Mouse (Mus musculus) hindbrain, embryonic 10.5 days (tissue): Measurements from ENCODE around the gene Nedd4. TPM values are rescaled to one million over a fixed set of nuclear protein-coding genes. Genes with fewer than 3 reads are reported as not detected.

Experiments
- DNase-seq: peaks from one replicate; pipeline ENCODE4 v3.0.0-alpha.2; 2017; ENCODE audit warnings: low spot score
- H3K27ac ChIP-seq: fragments of 300-500 bp; sonication (generic); 2 replicates; pipeline ENCODE4 v1.5.1; 2016; ENCODE audit warnings: mild to moderate bottlenecking, moderate library complexity
- H3K27me3 ChIP-seq: fragments of 300-500 bp; sonication (generic); 2 replicates; pipeline ENCODE4 v1.6.1; 2016; ENCODE audit warnings: mild to moderate bottlenecking; ENCODE audit not compliant: poor library complexity, insufficient read depth, severe bottlenecking
- H3K36me3 ChIP-seq: fragments of 300-500 bp; sonication (generic); 2 replicates; pipeline ENCODE4 v1.6.1; 2016; ENCODE audit warnings: mild to moderate bottlenecking, moderate library complexity
- H3K4me1 ChIP-seq: fragments of 300-500 bp; sonication (generic); replicated peaks from 2 replicates; pipeline ENCODE4 v1.6.1; 2016; ENCODE audit warnings: mild to moderate bottlenecking
- H3K4me3 ChIP-seq: fragments of 300-500 bp; sonication (generic); 2 replicates; pipeline ENCODE4 v1.5.1; 2016; ENCODE audit warnings: mild to moderate bottlenecking, moderate library complexity
- H3K9me3 ChIP-seq: fragments of 300-500 bp; sonication (generic); 2 replicates; pipeline ENCODE4 v1.6.1; 2016; ENCODE audit warnings: mild to moderate bottlenecking, moderate library complexity
- WGBS: fragments of 180-500 bp; shearing (Covaris S2); methylation state at CpG from one replicate; pipeline ENCODE4 v1.1.7; 2016; 5-methylcytosine and 5-hydroxymethylcytosine counted together
- polyA plus RNA-seq: library from polyadenylated mRNA; unstranded; fragments of >200 nt; fragmentation: Nextera tagmentation; extraction: Ambion mirVana; gene quantifications from 2 replicates; pipeline ENCODE4 v1.2.1, GENCODE M21; 2016

Gene Nedd4
- polyA plus RNA-seq: 556 and 636 TPM in 2 replicates

DNA sequence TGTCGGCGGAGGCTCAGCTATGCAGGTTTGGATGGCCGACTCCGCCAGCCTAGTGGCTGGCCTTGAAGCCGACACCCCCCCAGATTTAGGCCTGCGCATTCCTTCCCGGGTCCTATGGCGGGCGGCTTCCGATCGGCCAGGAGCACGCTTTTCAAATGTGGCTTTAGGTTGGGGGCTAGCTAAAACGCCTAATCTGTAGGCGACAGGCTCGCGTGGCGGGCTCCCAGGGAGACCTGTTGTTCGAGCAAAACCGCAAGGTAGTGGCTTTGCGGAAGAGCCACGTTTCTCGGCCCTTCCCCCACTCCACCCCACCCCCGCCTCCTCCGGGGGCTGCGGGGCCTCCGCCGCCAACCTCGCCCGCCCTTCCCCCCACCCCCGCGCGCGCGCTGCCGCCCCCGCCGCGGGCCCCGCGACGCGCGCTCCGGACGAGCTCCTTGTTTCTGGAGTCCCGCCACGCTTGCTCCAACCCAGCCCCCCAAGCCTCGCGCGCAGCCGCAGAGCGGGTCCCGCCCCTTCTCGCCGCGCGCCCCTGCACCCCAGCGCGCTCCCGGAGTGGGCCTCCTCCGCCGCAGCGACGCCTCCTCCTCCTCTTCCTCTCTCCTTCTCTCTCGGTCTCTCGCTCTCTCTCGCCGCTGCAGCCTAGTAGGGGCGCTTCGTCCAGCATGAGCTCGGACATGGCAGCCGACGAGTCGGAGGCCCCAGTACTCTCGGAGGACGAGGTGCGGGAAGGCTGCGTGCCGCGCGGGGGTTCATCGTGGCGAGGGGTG, at the start of gene Nedd4:
Gene Nedd4, plus strand, starts transcription at position 452 of the 767 bp plus-strand sequence.
- DNase-seq: peak; percentile 97
- under 1% methylated on average over 83 of the region's 83 CpGs for WGBS

DNA sequence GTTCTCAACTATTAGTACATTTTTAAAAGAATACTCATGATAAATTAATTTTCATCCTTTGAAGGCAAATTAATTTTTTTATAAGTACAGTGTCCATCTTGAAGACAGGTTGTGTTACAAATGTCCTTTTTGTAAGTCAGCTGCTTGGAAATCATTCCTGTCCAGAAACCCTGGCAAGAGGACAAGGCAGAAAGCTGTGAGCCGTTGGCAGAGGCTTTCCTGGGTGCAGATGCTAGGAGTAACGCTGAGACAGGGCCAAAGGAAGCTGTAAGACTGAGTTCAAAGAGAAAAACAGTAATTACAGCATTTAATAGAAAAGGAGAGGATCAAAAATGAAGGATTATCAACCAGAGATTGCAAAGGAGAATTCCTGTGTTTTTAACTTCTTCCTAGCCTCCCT, 48.3 kb upstream of the Nedd4 start:
- Histone ChIP-seq H3K9me3 (no peaks in the 10 kb centered on the region), H3K4me1 (no peaks in the 10 kb centered on the region), H3K27ac (no peak overlapping the region), H3K27me3 (no peaks in the 10 kb centered on the region), H3K4me3 (no peak overlapping the region), H3K36me3 (peaks cover 70% of the 10 kb centered on the region)
- DNase-seq: no peak
- 90% methylated on average over 2 of the region's 2 CpGs for WGBS

More for the DNA sequence above, at the start of gene Nedd4:
- H3K36me3 ChIP-seq: peaks cover 33% of the 10 kb centered on the region
- H3K27ac ChIP-seq: peak within 1 kb of the TSS; percentile 98
- H3K4me1 ChIP-seq: peaks cover 53% of the 10 kb centered on the region
- no peaks in the 10 kb centered on the region for H3K27me3 ChIP-seq
- peak within 1 kb of the TSS; percentile 87 for H3K4me3 ChIP-seq
- H3K9me3 ChIP-seq: no peaks in the 10 kb centered on the region

DNA sequence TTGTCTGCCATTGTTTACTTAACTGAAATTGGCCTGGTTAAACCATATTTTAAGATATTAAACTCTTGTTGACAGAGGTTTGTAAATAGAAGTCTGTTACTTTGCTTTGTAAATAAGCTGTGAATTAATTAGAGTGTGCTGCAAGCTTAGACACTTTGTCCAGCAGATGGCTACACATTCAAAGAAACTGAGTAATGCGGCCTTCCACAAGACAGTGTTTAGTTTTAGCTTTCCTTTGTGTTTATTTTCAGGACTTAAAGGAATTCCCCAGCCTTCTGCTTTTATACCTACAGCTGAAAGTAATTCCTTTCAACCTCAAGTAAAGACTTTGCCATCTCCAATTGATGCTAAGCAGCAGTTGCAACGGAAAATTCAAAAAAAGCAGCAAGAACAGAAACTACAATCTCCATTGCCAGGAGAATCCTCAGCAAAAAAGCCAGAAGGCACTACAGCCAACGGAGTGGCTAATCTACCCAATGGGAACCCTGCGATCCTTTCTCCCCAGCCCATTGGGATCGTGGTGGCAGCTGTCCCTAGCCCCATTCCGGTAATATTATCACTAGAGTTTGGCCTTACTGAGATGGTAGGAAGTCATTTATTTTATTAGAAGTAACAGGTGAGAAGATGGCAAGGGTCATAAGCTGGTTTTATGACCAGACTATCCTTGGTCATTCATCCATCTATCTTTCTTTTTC, 47.2 kb upstream of the Nedd4 start:
- H3K4me3 ChIP-seq: no peak overlapping the region
- H3K36me3 ChIP-seq: peaks cover 71% of the 10 kb centered on the region
- 87% methylated on average over 6 of the region's 6 CpGs for WGBS
- no peak overlapping the region for H3K27ac ChIP-seq
- H3K9me3 ChIP-seq: no peaks in the 10 kb centered on the region
- DNase-seq: no peak
- H3K27me3 ChIP-seq: no peaks in the 10 kb centered on the region
- H3K4me1 ChIP-seq: no peaks in the 10 kb centered on the region

DNA sequence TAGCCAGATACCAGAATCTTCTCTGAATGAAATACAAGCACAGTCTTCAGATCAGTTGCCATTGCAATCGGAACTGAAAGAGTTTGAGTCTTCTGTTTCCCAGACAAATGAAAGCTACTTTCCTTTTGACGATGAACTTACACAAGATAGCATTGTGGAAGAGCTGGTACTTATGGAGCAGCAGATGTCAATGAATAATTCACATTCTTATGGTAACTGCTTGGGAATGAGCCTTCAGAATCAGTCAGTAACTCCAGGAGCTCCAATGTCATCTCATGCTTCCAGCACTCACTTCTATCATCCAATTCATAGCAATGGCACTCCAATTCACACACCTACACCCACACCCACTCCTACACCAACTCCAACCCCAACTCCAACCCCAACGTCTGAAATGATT, 44.1 kb upstream of the Nedd4 start:
- H3K27ac ChIP-seq: no peak overlapping the region
- H3K9me3 ChIP-seq: no peaks in the 10 kb centered on the region
- H3K27me3 ChIP-seq: no peaks in the 10 kb centered on the region
- DNase-seq: no peak
- no peak overlapping the region for H3K4me3 ChIP-seq
- no peaks in the 10 kb centered on the region for H3K4me1 ChIP-seq
- 91% methylated on average over 3 of the region's 3 CpGs for WGBS
- peaks cover 58% of the 10 kb centered on the region for H3K36me3 ChIP-seq

DNA sequence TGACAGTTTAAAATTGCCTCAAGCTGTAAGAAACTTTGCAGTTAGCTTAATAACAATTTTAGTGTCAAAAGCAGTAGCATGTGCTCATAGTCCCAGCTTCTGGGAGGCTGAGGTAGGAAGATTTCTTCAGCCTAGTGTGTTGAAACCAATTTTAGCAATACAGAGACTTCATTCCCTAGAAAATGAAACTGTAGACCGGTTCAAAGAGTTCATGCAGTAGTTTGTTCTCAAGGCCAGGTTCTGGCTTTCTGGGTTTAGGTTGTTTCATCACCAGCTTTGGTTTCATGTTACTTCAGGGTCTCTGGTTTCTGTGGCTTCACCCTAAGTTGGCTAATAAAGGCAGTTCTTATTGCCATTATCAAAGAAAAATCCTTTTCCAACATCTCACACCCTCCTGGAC, 38.5 kb upstream of the Nedd4 start:
- H3K27me3 ChIP-seq: no peaks in the 10 kb centered on the region
- H3K4me1 ChIP-seq: peaks cover 7% of the 10 kb centered on the region
- WGBS: 91% methylated on average over 1 of the region's 1 CpGs
- peaks cover 28% of the 10 kb centered on the region for H3K36me3 ChIP-seq
- DNase-seq: no peak
- H3K27ac ChIP-seq: no peak overlapping the region
- no peaks in the 10 kb centered on the region for H3K9me3 ChIP-seq
- H3K4me3 ChIP-seq: no peak overlapping the region

GRCm38 (mm10) chr9:72627598-72627997, 34.5 kb upstream of the Nedd4 start:
- DNase-seq: no peak
- Histone ChIP-seq H3K27me3 (no peaks in the 10 kb centered on the region), H3K4me1 (peaks cover 7% of the 10 kb centered on the region), H3K4me3 (no peak overlapping the region), H3K9me3 (no peaks in the 10 kb centered on the region), H3K36me3 (peaks cover 12% of the 10 kb centered on the region; the same call in 1 of the 2 replicates), H3K27ac (no peak overlapping the region)
- 66% methylated on average over 1 of the region's 1 CpGs for WGBS

GRCm38 (mm10) chr9:72628591-72628990, 33.6 kb upstream of the Nedd4 start:
- 58% methylated on average over 2 of the region's 2 CpGs for WGBS
- Histone ChIP-seq H3K36me3 (peaks cover 4% of the 10 kb centered on the region; the same call in 1 of the 2 replicates), H3K9me3 (no peaks in the 10 kb centered on the region), H3K4me3 (no peak overlapping the region), H3K4me1 (peaks cover 7% of the 10 kb centered on the region), H3K27me3 (no peaks in the 10 kb centered on the region), H3K27ac (no peak overlapping the region)
- no peak for DNase-seq

GRCm38 (mm10) chr9:72632198-72632597, 29.9 kb upstream of the Nedd4 start:
- no peaks in the 10 kb centered on the region for H3K9me3 ChIP-seq
- no peak for DNase-seq
- H3K4me1 ChIP-seq: peaks cover 5% of the 10 kb centered on the region
- no peaks in the 10 kb centered on the region for H3K27me3 ChIP-seq
- 73% methylated on average over 1 of the region's 1 CpGs for WGBS
- H3K4me3 ChIP-seq: no peak overlapping the region
- no peak overlapping the region for H3K27ac ChIP-seq
- H3K36me3 ChIP-seq: no peaks in the 10 kb centered on the region

GRCm38 (mm10) chr9:72635134-72635533, 27.0 kb upstream of the Nedd4 start:
- Histone ChIP-seq H3K4me3 (no peak overlapping the region), H3K27ac (no peak overlapping the region), H3K36me3 (no peaks in the 10 kb centered on the region), H3K4me1 (peaks cover 14% of the 10 kb centered on the region), H3K27me3 (no peaks in the 10 kb centered on the region), H3K9me3 (no peaks in the 10 kb centered on the region)
- DNase-seq: no peak

GRCm38 (mm10) chr9:72636547-72636946, 25.6 kb upstream of the Nedd4 start:
- Histone ChIP-seq H3K9me3 (no peaks in the 10 kb centered on the region), H3K4me3 (no peak overlapping the region), H3K36me3 (no peaks in the 10 kb centered on the region), H3K27me3 (no peaks in the 10 kb centered on the region), H3K4me1 (peaks cover 28% of the 10 kb centered on the region), H3K27ac (no peak overlapping the region)
- no peak for DNase-seq
- WGBS: 88% methylated on average over 7 of the region's 7 CpGs

DNA sequence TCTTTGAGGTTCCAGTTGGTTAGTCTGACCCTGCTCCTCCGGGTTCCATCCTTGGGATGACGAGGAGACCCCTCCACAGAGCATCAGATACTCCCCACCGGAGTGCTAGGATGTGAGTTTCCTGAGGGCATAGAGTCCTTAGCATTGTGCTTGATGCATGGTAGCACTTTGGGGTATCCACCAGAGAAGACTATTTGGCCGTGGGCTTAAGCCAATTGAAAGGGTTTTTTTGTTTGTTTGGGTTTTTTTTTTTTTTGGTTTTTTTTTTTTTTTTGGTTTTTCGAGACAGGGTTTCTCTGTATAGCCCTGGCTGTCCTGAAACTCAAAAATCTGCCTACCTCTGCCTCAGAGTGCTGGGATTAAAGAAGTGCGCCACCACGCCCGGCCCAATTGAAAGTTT, 24.9 kb upstream of the Nedd4 start:
- DNase-seq: no peak

DNA sequence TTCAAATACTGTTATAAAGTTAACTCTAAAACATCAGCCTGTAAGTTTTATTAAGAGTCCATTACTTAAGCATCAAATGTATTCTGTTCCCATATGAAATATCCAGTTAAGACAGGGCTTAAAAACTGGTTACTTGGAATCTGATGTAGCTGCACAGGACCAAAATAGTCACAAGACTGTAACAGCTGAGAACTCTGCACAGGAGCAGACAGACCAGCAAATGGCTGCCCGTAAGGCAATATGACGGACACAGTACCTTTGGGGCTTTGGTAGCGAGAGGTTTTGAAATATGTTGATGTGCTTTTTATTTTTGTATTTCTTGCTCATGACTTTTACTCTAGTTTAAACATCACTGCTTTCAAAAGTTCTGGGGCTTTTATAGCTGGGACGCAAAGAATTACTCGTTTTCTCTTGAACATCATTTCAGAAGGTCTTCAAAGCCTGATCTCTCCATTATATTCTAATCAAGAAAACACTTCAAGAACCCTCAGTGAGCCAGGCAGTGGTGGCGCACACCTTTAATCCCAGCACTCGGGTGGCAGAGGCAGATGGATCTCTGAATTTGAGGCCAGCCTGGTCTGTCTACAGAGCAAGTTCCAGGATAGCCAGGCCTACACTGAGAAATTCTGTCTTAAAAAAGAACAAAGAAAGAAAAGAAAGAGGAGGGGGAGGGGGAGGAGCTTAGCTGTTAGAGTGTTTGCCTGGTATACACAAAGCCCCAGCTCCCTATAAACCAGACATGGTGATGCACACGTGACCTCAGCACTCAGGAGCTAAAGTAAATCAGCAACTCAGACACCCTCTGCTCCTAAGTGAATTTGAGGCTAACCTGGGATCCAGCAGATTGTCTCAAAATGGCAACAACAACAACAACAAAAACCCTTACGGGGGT, 22.9 kb upstream of the Nedd4 start:
- 46% methylated on average over 9 of the region's 9 CpGs for WGBS
- no peaks in the 10 kb centered on the region for H3K9me3 ChIP-seq
- H3K27me3 ChIP-seq: no peaks in the 10 kb centered on the region
- DNase-seq: no peak
- H3K36me3 ChIP-seq: no peaks in the 10 kb centered on the region
- H3K4me3 ChIP-seq: peak overlapping the region; percentile 52
- H3K27ac ChIP-seq: peak overlapping the region; percentile 96
- peaks cover 33% of the 10 kb centered on the region for H3K4me1 ChIP-seq

More for the DNA sequence above, 24.9 kb upstream of the Nedd4 start:
- no peaks in the 10 kb centered on the region for H3K9me3 ChIP-seq
- no peak overlapping the region for H3K27ac ChIP-seq
- 89% methylated on average over 8 of the region's 8 CpGs for WGBS
- no peaks in the 10 kb centered on the region for H3K27me3 ChIP-seq
- H3K4me3 ChIP-seq: no peak overlapping the region
- no peaks in the 10 kb centered on the region for H3K36me3 ChIP-seq
- peaks cover 30% of the 10 kb centered on the region for H3K4me1 ChIP-seq
